Mouse (Mus musculus) neural tube, embryonic 10.5 days (tissue): ENCODE measurements around the gene Car10.
A peak's percentile ranks its signal among the peaks of the same experiment; 100 is the strongest.

ENCODE experiments used
- DNase-seq: peaks from one replicate; pipeline ENCODE4 v3.0.0-alpha.2; 2017; ENCODE audit warnings: low spot score; ENCODE audit errors: extremely low spot score

The Car10 gene

GRCm38 (mm10) chr11:93154910-93155309 lies 57.1 kb downstream of the Car10 start:
- no peak for DNase-seq

GRCm38 (mm10) chr11:93172430-93172829 lies 74.6 kb downstream of the Car10 start:
- DNase-seq = no peak

- DNase-seq = no peak
Observed at GRCm38 (mm10) chr11:93173533-93174308, 75.9 kb downstream of the Car10 start.

GRCm38 (mm10) chr11:93185477-93185876 lies 87.6 kb downstream of the Car10 start:
- DNase-seq = no peak

GRCm38 (mm10) chr11:93186163-93186562 lies 88.3 kb downstream of the Car10 start:
- DNase-seq = no peak

GRCm38 (mm10) chr11:93188621-93189020 lies 90.8 kb downstream of the Car10 start:
- DNase-seq = no peak

- DNase-seq = no peak
Observed at GRCm38 (mm10) chr11:93200046-93200445, 102.2 kb downstream of the Car10 start.

- no peak for DNase-seq
Observed at GRCm38 (mm10) chr11:93217457-93217856, 119.6 kb downstream of the Car10 start.

GRCm38 (mm10) chr11:93230057-93230456 lies 132.2 kb downstream of the Car10 start:
- DNase-seq = no peak

GRCm38 (mm10) chr11:93249771-93250265 lies 152.0 kb downstream of the Car10 start:
- no peak for DNase-seq

- no peak for DNase-seq
Observed at GRCm38 (mm10) chr11:93251766-93252165, 153.9 kb downstream of the Car10 start.

GRCm38 (mm10) chr11:93263979-93264378 lies 166.2 kb downstream of the Car10 start:
- no peak for DNase-seq

- no peak for DNase-seq
Observed at GRCm38 (mm10) chr11:93272016-93272415, 174.2 kb downstream of the Car10 start.

GRCm38 (mm10) chr11:93273906-93274305 lies 176.1 kb downstream of the Car10 start:
- DNase-seq = no peak

- DNase-seq = no peak
Observed at GRCm38 (mm10) chr11:93293661-93294060, 195.8 kb downstream of the Car10 start.

GRCm38 (mm10) chr11:93309981-93310380 lies 212.2 kb downstream of the Car10 start:
- DNase-seq = no peak

GRCm38 (mm10) chr11:93337756-93338155 lies 239.9 kb downstream of the Car10 start:
- no peak for DNase-seq

GRCm38 (mm10) chr11:93343961-93344360 lies 246.1 kb downstream of the Car10 start:
- no peak for DNase-seq

GRCm38 (mm10) chr11:93344869-93345268 lies 247.0 kb downstream of the Car10 start:
- no peak for DNase-seq

GRCm38 (mm10) chr11:93361576-93361975 lies 263.7 kb downstream of the Car10 start:
- peak; percentile 14 for DNase-seq

- no peak for DNase-seq
Observed at GRCm38 (mm10) chr11:93364171-93364570, 266.3 kb downstream of the Car10 start.

- DNase-seq = no peak
Observed at GRCm38 (mm10) chr11:93367244-93367643, 269.4 kb downstream of the Car10 start.

- no peak for DNase-seq
Observed at GRCm38 (mm10) chr11:93367740-93368139, 269.9 kb downstream of the Car10 start.
